Mouse (Mus musculus): ENCODE results near the gene Arhgef19. TPM values are rescaled to one million over a fixed set of nuclear protein-coding genes. Genes with fewer than 3 reads are reported as not detected.

The Arhgef19 gene
- total RNA-seq, 4 experiments from 2014 or later, result 17.8 to 23.3 (median 21.1) TPM

- DNase-seq (ENCODE audit: low spot score in 2 of 2), result no peak
These were observed 3.7 kb upstream of the Arhgef19 start for GRCm38 (mm10) chr4:141235537-141236111.

- no peak for DNase-seq (ENCODE audit: low spot score in 2 of 2)
These were observed 2.4 kb upstream of the Arhgef19 start for GRCm38 (mm10) chr4:141236856-141237255.

GRCm38 (mm10) chr4:141238492-141239387 lies 559 bp upstream of the Arhgef19 start:
- no peak for DNase-seq (ENCODE audit: low spot score in 2 of 2)

- no peak for DNase-seq (ENCODE audit: low spot score in 2 of 2)
These were observed 1.3 kb downstream of the Arhgef19 start for GRCm38 (mm10) chr4:141240617-141241016.

GRCm38 (mm10) chr4:141241861-141242260 lies 2.6 kb downstream of the Arhgef19 start:
- DNase-seq (ENCODE audit: low spot score in 2 of 2), result no peak

GRCm38 (mm10) chr4:141242651-141243241 lies 3.4 kb downstream of the Arhgef19 start:
- peak; percentile 33 to 71 for DNase-seq (ENCODE audit: low spot score in 2 of 2)

GRCm38 (mm10) chr4:141243636-141244035 lies 4.3 kb downstream of the Arhgef19 start:
- no peak for DNase-seq (ENCODE audit: low spot score in 2 of 2)

GRCm38 (mm10) chr4:141244401-141244800 lies 5.1 kb downstream of the Arhgef19 start:
- DNase-seq (ENCODE audit: low spot score in 2 of 2), result peak in 1 of 2 experiments; percentile 17

GRCm38 (mm10) chr4:141244931-141245425 lies 5.7 kb downstream of the Arhgef19 start:
- peak; percentile 74 to 81 for DNase-seq (ENCODE audit: low spot score in 2 of 2)

- DNase-seq (ENCODE audit: low spot score in 2 of 2), result no peak
These were observed 7.0 kb downstream of the Arhgef19 start for GRCm38 (mm10) chr4:141246089-141246997.

GRCm38 (mm10) chr4:141246998-141247350 lies 7.7 kb downstream of the Arhgef19 start:
- DNase-seq (ENCODE audit: low spot score in 2 of 2), result no peak

- no peak for DNase-seq (ENCODE audit: low spot score in 2 of 2)
These were observed 8.7 kb downstream of the Arhgef19 start for GRCm38 (mm10) chr4:141247776-141248613.

- no peak for DNase-seq (ENCODE audit: low spot score in 2 of 2)
These were observed 9.3 kb downstream of the Arhgef19 start for GRCm38 (mm10) chr4:141248614-141248978.

GRCm38 (mm10) chr4:141249383-141249782 lies 10.1 kb downstream of the Arhgef19 start:
- DNase-seq (ENCODE audit: low spot score in 2 of 2), result no peak

- DNase-seq (ENCODE audit: low spot score in 2 of 2), result no peak
These were observed 11.8 kb downstream of the Arhgef19 start for GRCm38 (mm10) chr4:141251071-141251470.

- no peak for DNase-seq (ENCODE audit: low spot score in 2 of 2)
These were observed 13.3 kb downstream of the Arhgef19 start for GRCm38 (mm10) chr4:141252641-141253040.

GRCm38 (mm10) chr4:141254234-141254633 lies 14.9 kb downstream of the Arhgef19 start:
- no peak for DNase-seq (ENCODE audit: low spot score in 2 of 2)

GRCm38 (mm10) chr4:141257440-141257839 lies 18.1 kb downstream of the Arhgef19 start:
- DNase-seq (ENCODE audit: low spot score in 2 of 2), result no peak

- no peak for DNase-seq (ENCODE audit: low spot score in 2 of 2)
These were observed 20.1 kb downstream of the Arhgef19 start for GRCm38 (mm10) chr4:141259413-141259812.

- DNase-seq (ENCODE audit: low spot score in 2 of 2), result no peak
These were observed 20.9 kb downstream of the Arhgef19 start for GRCm38 (mm10) chr4:141260007-141260723.
